Mouse (Mus musculus) lung, postnatal 0 days (tissue): ENCODE data around the gene Rnf216.

ENCODE experiments used
- CTCF ChIP-seq: IDR thresholded peaks from 2 replicates; pipeline ENCODE4 v1.5.1; 2016; ENCODE audit warnings: antibody characterized with exemption, mild to moderate bottlenecking
- EP300 ChIP-seq: IDR thresholded peaks from 2 replicates; pipeline ENCODE4 v1.6.1; 2016; ENCODE audit warnings: antibody characterized with exemption, mild to moderate bottlenecking, control low read depth

GRCm38 (mm10) chr5:143060774-143061385 is 51.9 kb downstream of the Rnf216 start:
- TF ChIP-seq CTCF (no peak), EP300 (no peak)
